ENCODE assay signal across 8 mouse cellular contexts in the genomic region with DNA sequence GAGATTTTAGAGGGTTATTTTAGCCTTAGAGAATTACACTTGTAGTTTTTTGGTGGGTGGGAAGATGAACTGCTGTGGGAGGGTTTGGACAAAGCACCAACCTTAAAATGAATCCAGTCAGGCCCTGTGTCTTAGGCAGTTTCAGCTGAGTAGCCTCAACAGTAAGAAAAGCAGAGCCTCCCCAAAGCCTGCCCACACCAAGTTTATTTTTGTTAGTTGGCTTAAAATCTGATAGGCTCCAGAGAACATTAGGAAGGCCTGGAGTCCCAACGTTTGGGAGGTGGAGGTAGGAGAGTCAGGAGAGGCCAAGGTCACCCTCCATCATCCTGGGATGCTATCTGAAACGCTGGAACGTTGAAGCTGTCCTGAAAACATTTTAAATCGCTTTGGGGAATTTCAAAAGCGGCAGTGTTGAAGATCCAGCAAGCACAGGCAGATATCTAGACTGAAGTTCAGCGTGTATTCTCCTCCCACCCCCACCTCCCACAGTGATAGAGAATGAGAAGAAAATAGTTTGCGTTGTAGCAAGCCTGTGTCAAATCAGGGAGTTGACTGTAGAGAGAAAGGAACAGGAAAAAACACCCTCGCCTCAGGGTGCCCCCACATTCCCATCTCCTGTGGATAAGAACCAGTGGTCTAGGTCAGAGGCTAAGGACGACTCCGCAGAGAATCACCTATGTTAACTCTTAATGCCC. TPM values are rescaled to one million over a fixed set of nuclear protein-coding genes. Genes with fewer than 3 reads are reported as not detected.
DNase-seq lines count a peak whose midpoint lies in the region; ATAC-seq and TF ChIP-seq lines count a peak whose summit lies in the region.

No protein-coding gene starts in this region.

- DNase-seq in frontal cortex, postnatal 14 days (ENCODE audit: low spot score in 2 of 2) = no peak
- DNase-seq in right cerebral cortex, adult 18-20 months = peak; percentile 28
- DNase-seq in right cerebral cortex, postnatal 10 days (ENCODE audit: low spot score in 2 of 2) = no peak
- no peak for DNase-seq in limb, embryonic 11.5 days (ENCODE audit: low spot score)
- DNase-seq in stomach, postnatal 0 days (ENCODE audit: low spot score) = no peak
- DNase-seq in layer of hippocampus, postnatal 10 days (ENCODE audit: low spot score in 2 of 2) = no peak
- no peak for DNase-seq in lung, adult 18-20 months

- TF ChIP-seq EP300 in stomach, postnatal 0 days (optimal IDR thresholded peaks at IDR 0.05) = no peak

- H3K4me1 ChIP-seq in limb, embryonic 11.5 days (ENCODE audit: control insufficient read depth, insufficient read depth, low read length) = peaks cover 7% of the 10 kb centered on the region
- H3K4me1 ChIP-seq in stomach, postnatal 0 days (replicated peaks; ENCODE audit: control insufficient read depth, insufficient read depth) = 0 out of 2 replicates have a peak, but pooled peaks cover 5% of the 10 kb centered on the region

- TF ChIP-seq CTCF in stomach, postnatal 0 days (IDR thresholded peaks at IDR 0.05; ENCODE audit: low read depth) = no peak

- H3K4me2 ChIP-seq in limb, embryonic 11.5 days (ENCODE audit: low read depth, severe bottlenecking) = peak overlapping the region; percentile 81
- H3K4me2 ChIP-seq in stomach, postnatal 0 days (replicated peaks; ENCODE audit: low read depth) = peak overlapping the region; percentile 88

- 7% methylated on average over 10 of the region's 10 CpGs for WGBS in limb, embryonic 11.5 days
- WGBS in stomach, postnatal 0 days = 12% methylated on average over 10 of the region's 10 CpGs

- H3K9ac ChIP-seq in limb, embryonic 11.5 days (ENCODE audit: low read length) = peak overlapping the region; percentile 89
- peak overlapping the region; percentile 63 for H3K9ac ChIP-seq in stomach, postnatal 0 days (ENCODE audit: low read length)

- no peaks in the 10 kb centered on the region for H3K9me3 ChIP-seq in limb, embryonic 11.5 days (ENCODE audit: control insufficient read depth, low read length)
- H3K9me3 ChIP-seq in stomach, postnatal 0 days (ENCODE audit: control insufficient read depth, low read length) = no peaks in the 10 kb centered on the region

- peak overlapping the region; percentile 59 for H3K4me3 ChIP-seq in limb, embryonic 11.5 days (ENCODE audit: low read depth, low read length)
- peak overlapping the region; percentile 50 for H3K4me3 ChIP-seq in stomach, postnatal 0 days (ENCODE audit: low read depth, low read length)

- ATAC-seq in frontal cortex, adult (ENCODE audit: low TSS enrichment) = peak; percentile 47
- no peak for ATAC-seq in limb, embryonic 11.5 days (ENCODE audit: insufficient number of reproducible peaks, low FRiP score, low TSS enrichment, low read depth)
- no peak for ATAC-seq in stomach, postnatal 0 days (ENCODE audit: low FRiP score, low TSS enrichment)

- no peaks in the 10 kb centered on the region for H3K36me3 ChIP-seq in limb, embryonic 11.5 days (ENCODE audit: control insufficient read depth, insufficient read depth, low read length)
- peaks cover 2% of the 10 kb centered on the region; the same call in 1 of the 2 replicates for H3K36me3 ChIP-seq in stomach, postnatal 0 days (ENCODE audit: control insufficient read depth, insufficient read depth, low read length)

- H3K27me3 ChIP-seq in limb, embryonic 11.5 days (ENCODE audit: control insufficient read depth, insufficient read depth, low read length) = no peaks in the 10 kb centered on the region
- no peaks in the 10 kb centered on the region for H3K27me3 ChIP-seq in stomach, postnatal 0 days (ENCODE audit: control insufficient read depth, insufficient read depth, low read length)

- no peak overlapping the region for H3K27ac ChIP-seq in limb, embryonic 11.5 days (replicated peaks; ENCODE audit: low read depth, low read length)
- no peak overlapping the region; the same call in 1 of the 2 replicates for H3K27ac ChIP-seq in stomach, postnatal 0 days (replicated peaks)

RNA-seq across cellular contexts. Expression of a gene that starts 1.3 kb away (rescaled TPM):
- 521 and 564 TPM in 2 replicates for polyA plus RNA-seq in limb, embryonic 11.5 days (2014; fragmentation: Nextera tagmentation; extraction: Ambion mirVana)
- 151 and 174 TPM in 2 replicates for polyA plus RNA-seq in stomach, postnatal 0 days (2015; fragmentation: Nextera tagmentation; extraction: Ambion mirVana)
- total RNA-seq in layer of hippocampus, postnatal 10 days (2021) = 100 to 1,000 TPM; 323 to 334 TPM

RNA-seq across cellular contexts. Expression of a gene that starts 33.6 kb away (rescaled TPM):
- not detected in 2 replicates for polyA plus RNA-seq in limb, embryonic 11.5 days (2014; fragmentation: Nextera tagmentation; extraction: Ambion mirVana)
- 0.07 and 0.58 TPM in 2 replicates for polyA plus RNA-seq in stomach, postnatal 0 days (2015; fragmentation: Nextera tagmentation; extraction: Ambion mirVana)
- total RNA-seq in layer of hippocampus, postnatal 10 days (2021) = not detected
